Mouse (Mus musculus) layer of hippocampus, adult 9-11 months (tissue): ENCODE data around the gene Shld2.

Experiments
- DNase-seq: peaks from one replicate; pipeline ENCODE4 v3.0.0; 2022

Shld2 gene

GRCm38 (mm10) chr14:34310234-34310965 is at the start of gene Shld2, which contains the start of gene Glud1:
TSS of gene Shld2 (minus strand) at chr14:34310493.
TSS of gene Glud1 (plus strand) at chr14:34310727.
- DNase-seq: peak; percentile 96

DNA sequence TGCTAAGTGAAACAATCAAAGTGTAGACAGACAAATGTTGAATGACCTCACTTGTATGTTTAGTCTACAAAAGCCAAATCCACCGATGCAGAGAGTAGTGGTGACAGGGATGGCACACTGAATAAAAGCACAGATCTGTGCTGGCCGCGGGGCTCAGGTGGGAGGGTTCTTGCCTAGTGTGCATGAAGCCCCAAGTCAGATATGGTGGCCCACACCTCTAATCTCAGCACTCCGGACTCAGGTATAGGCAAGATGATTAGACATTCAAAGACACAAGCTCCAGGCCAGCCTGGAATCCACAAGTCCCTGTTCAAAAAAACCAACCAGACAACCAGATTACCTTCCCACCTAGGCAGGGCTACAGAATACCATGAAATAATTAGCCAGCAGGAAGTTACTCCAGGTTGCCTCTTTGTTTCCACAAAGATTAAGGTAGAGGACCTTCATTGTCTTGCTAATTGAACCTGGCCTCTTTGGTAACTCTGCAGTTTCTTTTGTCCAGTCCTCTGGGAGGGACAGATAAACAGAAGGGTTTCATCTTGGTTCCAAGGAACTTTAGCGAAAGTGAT is 49.5 kb upstream of the Shld2 start:
- no peak for DNase-seq

DNA sequence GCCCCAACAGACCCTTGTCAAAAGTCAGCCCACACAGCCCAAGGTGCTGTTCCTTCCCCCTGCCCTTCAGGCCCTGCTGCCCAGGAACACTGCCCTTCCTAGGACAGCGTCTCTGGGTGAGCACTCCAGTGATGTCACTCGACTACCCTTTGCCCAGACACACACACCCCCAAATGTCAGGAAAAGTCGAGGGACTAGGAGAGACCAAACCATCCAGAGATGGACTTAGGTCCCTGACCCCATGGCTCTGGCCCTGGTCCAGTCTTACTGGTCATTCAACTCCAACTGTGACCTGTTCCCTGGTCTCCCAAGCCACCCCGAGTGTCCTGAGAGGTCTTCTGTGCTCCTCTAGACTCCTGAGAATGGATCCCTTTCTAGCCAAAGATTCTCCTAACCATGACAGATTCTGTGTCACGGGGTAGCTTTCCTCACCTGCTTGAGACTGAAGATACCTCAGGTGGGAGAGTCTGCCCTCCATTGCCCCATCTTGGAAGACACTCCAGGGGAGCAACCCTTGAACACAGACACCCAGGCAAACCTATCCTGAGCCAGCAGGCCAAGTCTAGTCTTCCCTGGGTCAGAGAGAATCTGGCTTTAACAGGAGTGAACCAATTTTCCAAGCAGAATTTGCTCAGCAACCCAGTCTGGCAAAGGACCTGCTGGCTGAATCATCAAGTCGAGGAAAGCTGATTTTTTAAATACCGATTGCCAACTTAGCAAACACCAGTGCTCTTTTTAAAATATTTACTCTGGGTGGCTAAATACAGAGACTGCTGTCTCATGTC is 47.6 kb upstream of the Shld2 start:
- DNase-seq: peak; percentile 15

- no peak for DNase-seq
Observed at GRCm38 (mm10) chr14:34355301-34355700, 45.0 kb upstream of the Shld2 start, which contains the start of gene Fam25c. TSS of gene Fam25c (minus strand) at chr14:34355433.

DNA sequence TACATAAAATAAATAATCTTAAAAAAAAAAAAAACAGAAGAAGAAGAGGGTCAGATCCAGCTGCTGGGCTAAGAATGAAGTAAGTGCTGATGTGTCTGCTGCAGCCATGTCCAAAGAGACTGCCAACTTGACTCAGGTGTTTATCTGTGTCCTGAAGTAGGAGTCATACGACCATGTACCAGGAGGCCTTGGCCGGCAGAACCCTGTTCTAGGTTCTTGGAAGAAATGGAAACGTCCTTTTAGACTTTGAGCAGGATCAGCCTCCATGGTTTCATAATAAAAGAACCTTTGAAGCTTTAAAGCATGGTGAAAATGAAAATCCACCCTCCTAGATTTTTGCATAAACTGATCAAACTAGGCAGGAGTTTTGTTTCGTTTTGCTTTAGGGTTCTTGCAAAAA is 44.2 kb upstream of the Shld2 start:
- DNase-seq: no peak

DNA sequence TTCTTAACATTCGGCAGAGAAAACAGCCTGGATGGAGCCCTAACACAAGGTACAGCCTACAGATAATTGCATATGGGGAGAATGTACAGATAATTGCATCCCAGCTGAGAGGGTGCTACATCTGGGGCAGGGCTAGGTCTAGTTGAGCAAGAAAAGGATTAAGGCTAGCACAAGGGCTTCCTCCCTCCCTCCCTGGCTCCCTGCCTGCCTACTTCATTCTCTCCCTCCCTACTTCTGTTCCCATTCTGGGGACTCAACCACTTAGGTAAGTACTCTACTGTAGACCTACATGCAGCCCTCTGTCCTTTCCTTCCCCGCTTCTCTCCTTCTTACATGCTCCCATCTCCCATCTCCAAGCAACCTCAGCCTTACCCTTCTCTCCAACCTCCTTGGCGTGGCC is 43.0 kb upstream of the Shld2 start:
- no peak for DNase-seq

- DNase-seq: no peak
Observed at GRCm38 (mm10) chr14:34352523-34352922, 42.2 kb upstream of the Shld2 start.

GRCm38 (mm10) chr14:34351660-34352059 is 41.4 kb upstream of the Shld2 start:
- DNase-seq: no peak

DNA sequence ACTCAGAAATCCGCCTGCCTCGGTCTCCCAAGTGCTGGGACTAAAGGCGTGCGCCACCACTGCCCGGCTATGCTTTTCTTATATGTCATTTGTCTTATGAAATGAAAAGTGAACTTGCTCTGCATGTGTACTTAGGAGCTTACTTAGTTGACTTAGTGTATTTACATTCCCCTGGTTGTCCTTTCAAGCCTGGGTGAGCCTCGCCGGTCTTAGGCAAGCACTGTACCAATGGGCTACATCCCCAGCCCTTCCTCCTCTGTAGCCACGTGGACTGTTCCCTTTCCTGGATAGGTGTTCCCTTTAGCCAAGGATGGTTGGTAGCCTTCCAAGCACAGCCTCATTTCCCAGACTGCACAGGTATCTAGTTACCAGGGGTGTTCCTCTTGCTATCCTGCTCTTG is 38.7 kb upstream of the Shld2 start:
- DNase-seq: no peak

- DNase-seq: no peak
Observed at GRCm38 (mm10) chr14:34348301-34348700, 38.0 kb upstream of the Shld2 start.

DNA sequence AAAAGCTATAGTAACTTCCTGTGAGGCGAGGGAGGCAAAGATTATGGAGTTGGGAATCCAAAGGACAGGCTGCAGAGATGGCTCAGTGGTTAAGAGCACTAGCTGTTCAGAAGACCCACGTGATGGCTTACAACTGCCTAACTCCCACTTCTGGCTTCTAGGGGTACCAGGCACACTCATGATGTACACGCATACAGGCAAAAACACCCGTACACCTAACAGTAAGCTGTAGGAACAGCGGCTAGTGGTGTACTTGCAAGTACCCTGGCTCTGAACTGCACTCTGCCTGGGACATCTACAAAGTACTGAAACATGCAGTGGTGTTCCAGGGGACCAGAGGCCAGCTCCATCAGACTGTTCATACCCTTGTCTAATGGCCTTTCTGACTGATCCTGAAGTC is 36.8 kb upstream of the Shld2 start:
- DNase-seq: no peak

- DNase-seq: no peak
Observed at GRCm38 (mm10) chr14:34345771-34346566, 35.7 kb upstream of the Shld2 start.

- DNase-seq: no peak
Observed at GRCm38 (mm10) chr14:34344361-34344760, 34.1 kb upstream of the Shld2 start.

GRCm38 (mm10) chr14:34343078-34343477 is 32.8 kb upstream of the Shld2 start:
- DNase-seq: no peak

DNA sequence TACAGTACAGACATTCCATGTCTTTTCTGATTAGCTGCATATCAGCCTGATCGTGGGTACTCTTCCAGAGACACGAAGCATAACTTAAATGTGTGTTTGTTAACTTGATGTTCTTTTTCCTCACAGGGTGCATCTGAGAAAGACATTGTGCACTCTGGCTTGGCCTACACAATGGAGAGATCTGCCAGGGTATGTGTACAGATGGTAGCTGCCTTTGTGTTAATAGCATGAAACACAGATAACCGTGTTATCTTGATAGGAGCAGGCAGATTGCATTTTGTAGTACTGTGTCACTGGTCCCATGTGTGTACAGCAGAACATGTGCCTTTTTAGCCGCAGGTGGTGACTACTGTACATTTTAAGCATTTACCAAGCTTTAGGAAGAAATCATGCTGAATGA is 31.7 kb upstream of the Shld2 start:
- peak; percentile 23 for DNase-seq

DNA sequence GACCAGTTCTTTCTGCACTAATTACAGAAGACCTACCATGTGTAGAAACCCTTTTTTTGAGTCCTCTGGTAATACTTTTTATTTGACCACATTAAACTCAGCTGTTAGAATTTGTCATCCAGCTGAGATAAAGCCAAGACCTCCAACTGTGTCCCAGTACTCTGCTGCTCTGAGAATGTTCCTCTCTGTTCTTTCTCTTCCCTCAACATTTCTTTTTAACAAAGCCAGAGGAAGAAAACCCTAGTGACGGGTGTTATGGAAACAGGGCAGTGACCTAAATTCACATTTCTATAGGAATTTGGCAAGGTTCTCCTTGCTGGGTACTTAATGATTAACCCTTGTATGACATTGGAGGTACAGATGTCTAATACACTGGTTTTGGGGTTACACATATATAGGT is 29.2 kb upstream of the Shld2 start:
- DNase-seq: peak; percentile 17

DNA sequence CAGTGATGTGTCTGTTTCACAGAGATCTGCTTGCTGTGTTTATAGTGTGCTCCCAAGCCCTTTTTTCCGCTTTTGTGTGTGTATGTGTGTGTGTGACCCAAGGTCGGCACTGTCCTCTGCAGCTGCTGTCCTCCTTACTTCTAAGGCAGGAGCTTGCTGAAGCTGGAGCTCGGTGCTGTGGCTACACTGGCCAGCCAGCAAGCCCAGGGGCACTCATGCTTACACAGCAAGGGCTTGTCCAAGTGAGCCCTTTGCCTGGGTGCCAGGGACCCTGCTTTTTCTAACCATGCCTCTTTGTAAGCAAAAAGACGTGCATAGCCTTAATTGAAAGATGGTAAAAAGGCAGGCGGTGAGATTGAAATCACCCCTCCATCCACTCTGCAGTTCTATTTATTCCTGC is 22.2 kb upstream of the Shld2 start:
- peak; percentile 73 for DNase-seq

DNA sequence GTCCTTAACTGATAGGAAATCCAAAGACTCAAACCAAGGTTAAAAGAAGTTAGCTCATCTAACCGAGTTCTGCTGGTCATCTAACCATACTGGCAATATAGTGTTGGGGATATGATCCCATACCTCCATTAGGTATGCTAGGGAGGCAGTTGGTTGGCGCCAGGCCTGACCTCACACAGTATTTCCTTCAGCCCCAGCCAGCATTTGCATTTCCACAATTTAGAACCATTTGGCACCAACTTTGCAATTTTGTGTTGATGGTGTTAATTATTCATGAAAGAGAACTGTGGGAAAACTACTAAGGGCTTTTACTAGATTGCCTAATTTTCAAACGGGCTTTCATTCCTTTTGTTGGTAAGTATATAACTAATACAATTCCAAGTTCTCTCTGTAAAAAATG is 21.6 kb upstream of the Shld2 start:
- peak; percentile 62 for DNase-seq

- DNase-seq: no peak
Observed at GRCm38 (mm10) chr14:34330657-34331158, 20.4 kb upstream of the Shld2 start.

GRCm38 (mm10) chr14:34327618-34328017 is 17.3 kb upstream of the Shld2 start:
- DNase-seq: no peak

DNA sequence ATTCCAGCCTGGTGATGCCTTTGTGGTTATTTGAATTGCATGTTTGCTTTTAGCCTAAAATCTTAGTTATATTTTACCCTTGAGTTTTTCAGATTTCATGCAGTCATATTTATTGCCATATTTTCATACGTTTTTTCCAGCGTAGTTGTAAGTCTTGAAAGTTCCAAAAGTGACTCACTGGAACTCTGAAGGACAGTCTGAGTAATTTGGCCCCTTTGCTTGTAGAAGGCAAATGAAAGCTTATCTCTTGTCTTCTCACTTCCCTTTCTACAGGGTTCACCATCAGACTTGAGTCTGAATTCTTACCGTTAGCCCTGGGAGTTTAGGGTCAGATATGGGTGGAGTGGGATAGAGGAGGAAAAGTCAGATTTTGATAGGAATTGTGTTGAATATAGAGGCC is 16.3 kb upstream of the Shld2 start:
- no peak for DNase-seq

DNA sequence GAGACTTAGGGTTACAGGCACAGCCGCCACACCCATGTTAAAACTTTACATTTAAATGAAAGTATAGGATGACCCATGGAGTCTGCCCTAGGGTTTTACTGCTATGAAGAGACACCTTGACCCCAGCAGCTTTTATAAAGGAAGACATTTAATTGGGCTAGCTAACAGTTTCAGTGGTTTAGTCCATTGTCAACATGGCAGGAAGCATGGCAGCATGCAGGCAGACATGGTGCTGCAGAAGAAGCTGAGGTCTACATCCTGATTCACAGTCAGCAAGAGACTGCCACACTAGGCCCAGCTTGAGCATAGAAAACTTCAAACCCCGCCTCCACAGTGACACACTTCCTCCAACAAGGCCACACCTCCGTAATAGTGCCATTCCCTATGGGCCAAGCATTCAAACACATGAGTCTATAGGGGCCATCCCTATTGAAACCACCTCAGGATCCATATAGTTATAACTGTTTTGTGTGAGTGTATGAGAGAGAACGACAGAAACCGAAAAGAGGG is 13.3 kb upstream of the Shld2 start:
- DNase-seq: no peak

- no peak for DNase-seq
Observed at GRCm38 (mm10) chr14:34318113-34318512, 7.8 kb upstream of the Shld2 start.
